Mouse (Mus musculus) CH12.LX (cell line): Measurements from ENCODE around the gene Pitpnm2. TPM values are rescaled to one million over a fixed set of nuclear protein-coding genes. Genes with fewer than 3 reads are reported as not detected.

Source experiments
- DNase-seq: peaks from one replicate; pipeline ENCODE4 v3.0.0-alpha.2; 2013; ENCODE audit errors: extremely low read depth
- H3K27ac ChIP-seq: 2 replicates; pipeline ENCODE4 v1.5.1; 2012; ENCODE audit warnings: low read depth, mild to moderate bottlenecking, control low read depth, moderate library complexity; ENCODE audit not compliant: insufficient read depth
- H3K27me3 ChIP-seq: replicated peaks from 2 replicates; pipeline ENCODE3; 2012; ENCODE audit warnings: inconsistent platforms
- H3K36me3 ChIP-seq, 2 experiments: replicated peaks in 1 of 2; 2 replicates each; pipeline versions ENCODE3 to v1.6.1; 2012; ENCODE audit warnings: inconsistent platforms in 1 of 2, low read length in 1 of 2, mild to moderate bottlenecking in 1 of 2, mixed read lengths in 1 of 2, moderate library complexity in 1 of 2; ENCODE audit not compliant: control insufficient read depth in 1 of 2, insufficient read depth in 1 of 2
- H3K4me1 ChIP-seq, 2 experiments: 2 replicates each; pipeline ENCODE4 v1.6.1; 2012; ENCODE audit warnings: inconsistent platforms in 1 of 2, moderate library complexity in 1 of 2; ENCODE audit not compliant: insufficient read depth in 2 of 2, control insufficient read depth in 1 of 2
- H3K4me2 ChIP-seq: 2 replicates; pipeline ENCODE4 v1.6.1; 2012; ENCODE audit warnings: low read depth, mild to moderate bottlenecking, control low read depth; ENCODE audit not compliant: poor library complexity, insufficient read depth, severe bottlenecking
- H3K4me3 ChIP-seq, 3 experiments: fragments of 150-350 bp in 1 of 3; sonication (generic) in 1 of 3; replicated peaks in 1 of 3; 2 replicates each; pipeline versions ENCODE3 to v1.5.1; 2011 to 2012; ENCODE audit warnings: low read depth in 2 of 3, low read length in 2 of 3, mild to moderate bottlenecking in 2 of 3, moderate library complexity in 2 of 3, control low read depth in 1 of 3, improper control_type of control experiment in 1 of 3, inconsistent platforms in 1 of 3, mixed read lengths in 1 of 3; ENCODE audit not compliant: poor library complexity in 1 of 3
- H3K79me2 ChIP-seq: replicated peaks from 2 replicates; pipeline ENCODE4 v1.6.1; 2012; ENCODE audit warnings: mild to moderate bottlenecking, moderate library complexity; ENCODE audit not compliant: control insufficient read depth, poor library complexity, insufficient read depth, severe bottlenecking; ENCODE audit errors: extremely low read depth
- H3K9ac ChIP-seq: 2 replicates; pipeline ENCODE4 v1.6.1; 2012; ENCODE audit warnings: low read depth, mild to moderate bottlenecking, control low read depth, moderate library complexity; ENCODE audit not compliant: insufficient read depth
- H3K9me3 ChIP-seq: replicated peaks from 2 replicates; pipeline ENCODE3; 2012; ENCODE audit warnings: low read length, inconsistent platforms, mixed read lengths
- CHD1 ChIP-seq: IDR thresholded peaks from 2 replicates; pipeline ENCODE4 v1.6.1; 2012; ENCODE audit warnings: low read depth, low read length, improper control_type of control experiment, inconsistent platforms
- CHD2 ChIP-seq: IDR thresholded peaks from 2 replicates; pipeline ENCODE4 v1.6.1; 2011; ENCODE audit warnings: low read length, improper control_type of control experiment
- CTCF ChIP-seq, 2 experiments: IDR thresholded peaks in 1 of 2; conservative IDR thresholded peaks in 1 of 2; 2 replicates each; pipeline ENCODE4 v1.5.1; 2011 to 2012; ENCODE audit warnings: low read depth in 2 of 2, low read length in 2 of 2, improper control_type of control experiment in 1 of 2, inconsistent platforms in 1 of 2, mild to moderate bottlenecking in 1 of 2, moderate library complexity in 1 of 2
- EP300 ChIP-seq: IDR thresholded peaks from 2 replicates; pipeline ENCODE4 v1.6.1; 2011; ENCODE audit warnings: low read length, improper control_type of control experiment
- HCFC1 ChIP-seq: IDR thresholded peaks from 2 replicates; pipeline ENCODE4 v1.6.1; 2012; ENCODE audit warnings: low read depth, mild to moderate bottlenecking, inconsistent platforms, low read length, improper control_type of control experiment
- JUND ChIP-seq: conservative IDR thresholded peaks from 2 replicates; pipeline ENCODE4 v1.6.1; 2011; ENCODE audit warnings: low read depth, low read length, improper control_type of control experiment
- MAFK ChIP-seq: IDR thresholded peaks from 2 replicates; pipeline ENCODE4 v1.6.1; 2011; ENCODE audit warnings: low read length, improper control_type of control experiment; ENCODE audit not compliant: insufficient replicate concordance
- MAX ChIP-seq: IDR thresholded peaks from 2 replicates; pipeline ENCODE4 v1.6.1; 2011; ENCODE audit warnings: low read length, improper control_type of control experiment
- MAZ ChIP-seq: IDR thresholded peaks from 2 replicates; pipeline ENCODE4 v1.6.1; 2012; ENCODE audit warnings: low read depth, mild to moderate bottlenecking, inconsistent platforms, low read length, improper control_type of control experiment, moderate library complexity
- MEF2A ChIP-seq: IDR thresholded peaks from 2 replicates; pipeline ENCODE4 v1.6.1; 2014; ENCODE audit warnings: low read depth, mild to moderate bottlenecking, inconsistent platforms, low read length, improper control_type of control experiment, borderline replicate concordance
- MXI1 ChIP-seq: IDR thresholded peaks from 2 replicates; pipeline ENCODE4 v1.6.1; 2011; ENCODE audit warnings: mild to moderate bottlenecking, low read depth, low read length, improper control_type of control experiment
- MYC ChIP-seq: IDR thresholded peaks from 2 replicates; pipeline ENCODE4 v1.6.1; 2011; ENCODE audit warnings: low read depth, mild to moderate bottlenecking, improper control_type of control experiment, low read length
- NRF1 ChIP-seq: IDR thresholded peaks from 2 replicates; pipeline ENCODE4 v1.6.1; 2014; ENCODE audit warnings: low read depth, mild to moderate bottlenecking, inconsistent platforms, low read length, improper control_type of control experiment, moderate library complexity
- PAX5 ChIP-seq: IDR thresholded peaks from 2 replicates; pipeline ENCODE4 v1.6.1; 2012; ENCODE audit warnings: low read length, inconsistent platforms, mixed read lengths
- POLR2AphosphoS2 ChIP-seq: IDR thresholded peaks from 2 replicates; pipeline ENCODE4 v1.6.1; 2011; ENCODE audit warnings: low read depth, low read length, improper control_type of control experiment
- RCOR1 ChIP-seq: conservative IDR thresholded peaks from 2 replicates; pipeline ENCODE4 v1.6.1; 2012; ENCODE audit warnings: low read depth, mild to moderate bottlenecking, inconsistent platforms, low read length, improper control_type of control experiment
- SIN3A ChIP-seq: IDR thresholded peaks from 2 replicates; pipeline ENCODE4 v1.6.1; 2012; ENCODE audit warnings: low read length, improper control_type of control experiment, inconsistent platforms
- TBP ChIP-seq: conservative IDR thresholded peaks from 2 replicates; pipeline ENCODE4 v1.6.1; 2011; ENCODE audit warnings: low read depth, low read length, improper control_type of control experiment
- USF1 ChIP-seq: IDR thresholded peaks from 2 replicates; pipeline ENCODE4 v1.6.1; 2014; ENCODE audit warnings: low read depth, mild to moderate bottlenecking, inconsistent platforms, low read length, improper control_type of control experiment
- USF2 ChIP-seq: conservative IDR thresholded peaks from 2 replicates; pipeline ENCODE4 v1.6.1; 2011; ENCODE audit warnings: low read depth, low read length, improper control_type of control experiment
- ZC3H11A ChIP-seq: IDR thresholded peaks from 2 replicates; pipeline ENCODE4 v1.6.1; 2012; ENCODE audit warnings: low read depth, mild to moderate bottlenecking, inconsistent platforms, low read length, improper control_type of control experiment
- ZKSCAN1 ChIP-seq: IDR thresholded peaks from 2 replicates; pipeline ENCODE4 v1.6.1; 2012; ENCODE audit warnings: low read depth, inconsistent platforms, low read length, improper control_type of control experiment, borderline replicate concordance
- ZMIZ1 ChIP-seq: IDR thresholded peaks from 2 replicates; pipeline ENCODE4 v1.6.1; 2012; ENCODE audit warnings: low read depth, mild to moderate bottlenecking, inconsistent platforms, low read length, improper control_type of control experiment
- ZNF384 ChIP-seq: IDR thresholded peaks from 2 replicates; pipeline ENCODE4 v1.6.1; 2012; ENCODE audit warnings: low read depth, low read length, improper control_type of control experiment, inconsistent platforms
- dilution Hi-C: fragments of 300-500 bp; cut with MboI; formaldehyde crosslinking; loops from 2 replicates; pipeline ENCODE4 v1.14.3; 2020; ENCODE audit warnings: low sequenced_read_pairs; ENCODE audit not compliant: extremely low pct_unique_long_range_greater_than_20kb, extremely low pct_ligation_motif_present
- in situ Hi-C: fragments of 300-500 bp; cut with MboI; formaldehyde crosslinking; loops from 3 replicates; pipeline ENCODE4 v1.14.3; 2019; ENCODE audit warnings: low sequenced_read_pairs, low pct_ligation_motif_present, low pct_unique_long_range_greater_than_20kb, mixed read lengths
- polyA plus RNA-seq: library from polyadenylated mRNA; unstranded; fragments of >175 nt; gene quantifications from 2 replicates; pipeline ENCODE4 v1.2.1, GENCODE M21; 2012; ENCODE audit warnings: low read depth; ENCODE audit not compliant: insufficient read length
- total RNA-seq, 2 experiments: library from RNA; depleted of rRNA; stranded (reverse); fragments of 300-350 nt in 1 of 2; fragments of >200 nt in 1 of 2; gene quantifications; 2 replicates each; pipeline ENCODE4 v1.2.3; 2012 to 2014

Gene Pitpnm2
- total and polyA plus RNA-seq, 3 experiments = 1.0 to 11.9 (median 5.3) TPM

GRCm38 (mm10) chr5:124216403-124216802, 33.2 kb downstream of the Pitpnm2 start:
- Histone ChIP-seq H3K4me2 (no peak overlapping the region), H3K27ac (no peak overlapping the region), H3K36me3 (peaks cover 0 to 17% of the 10 kb centered on the region in 2 experiments), H3K9me3 (no peaks in the 10 kb centered on the region), H3K79me2 (no peaks in the 10 kb centered on the region), H3K9ac (no peak overlapping the region), H3K27me3 (no peaks in the 10 kb centered on the region), H3K4me1 (peaks cover 36 to 72% of the 10 kb centered on the region in 2 experiments), H3K4me3 (no peak overlapping the region)
- DNase-seq = no peak
- dilution Hi-C loops (no loop called here), in situ Hi-C loops (no loop called here)
- TF ChIP-seq CHD1 (no peak), MEF2A (no peak), MAFK (no peak), ZNF384 (no peak), NRF1 (no peak), ZMIZ1 (no peak), ZC3H11A (no peak), RCOR1 (no peak), CHD2 (no peak), MXI1 (no peak)

- no peaks in the 10 kb centered on the region for H3K9me3 ChIP-seq
- H3K36me3 ChIP-seq = peaks cover 0 to 23% of the 10 kb centered on the region in 2 experiments
- dilution Hi-C loops = no loop called here
- no peak overlapping the region for H3K4me2 ChIP-seq
- no peak for TF ChIP-seq MEF2A
- no peak for TF ChIP-seq ZC3H11A
- TF ChIP-seq CTCF (conservative IDR thresholded peaks at IDR 0.05 in 1 of 2, IDR thresholded peaks at IDR 0.05 in 1 of 2; ENCODE audit: low read depth in 2 of 2, low read length in 2 of 2) = no peak
- H3K4me3 ChIP-seq = no peak overlapping the region
- in situ Hi-C loops = no loop called here
- no peak for DNase-seq
- peaks cover 31 to 64% of the 10 kb centered on the region in 2 experiments for H3K4me1 ChIP-seq
- H3K79me2 ChIP-seq = no peaks in the 10 kb centered on the region
- H3K27ac ChIP-seq = no peak overlapping the region
- H3K9ac ChIP-seq = no peak overlapping the region
- no peaks in the 10 kb centered on the region for H3K27me3 ChIP-seq
These were observed 33.9 kb downstream of the Pitpnm2 start for GRCm38 (mm10) chr5:124215647-124216046.

DNA sequence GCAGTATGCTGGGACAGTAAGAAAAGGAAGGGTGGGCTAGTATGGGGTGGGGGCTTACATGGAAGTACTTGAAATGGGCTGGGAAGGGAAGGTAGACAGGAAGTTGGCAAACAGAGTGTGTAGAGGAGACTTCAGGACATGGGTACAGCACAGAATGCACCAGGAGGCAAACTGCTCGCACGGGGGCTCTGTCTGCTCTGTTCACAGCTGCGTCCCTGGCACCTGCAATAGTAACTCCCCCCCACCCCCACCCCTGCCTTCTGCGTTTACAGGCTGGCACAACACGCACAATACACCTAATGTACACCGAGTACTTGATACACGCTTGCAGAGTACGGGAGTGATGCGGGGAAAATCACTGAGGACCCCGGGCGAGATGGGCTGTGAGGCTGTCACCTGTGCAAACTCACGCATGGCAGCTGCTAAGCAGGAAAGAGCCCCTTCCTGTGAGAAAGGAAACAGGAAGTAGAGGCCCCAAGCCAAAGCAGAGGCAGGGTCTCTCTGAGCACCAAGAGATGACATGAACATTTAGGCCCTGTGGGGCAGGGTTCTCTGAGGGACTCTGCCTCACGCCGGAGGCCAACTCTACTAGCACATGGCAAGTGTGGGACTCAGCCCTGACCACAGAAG, 34.9 kb downstream of the Pitpnm2 start:
- in situ Hi-C loops (no loop called here), dilution Hi-C loops (no loop called here)
- Histone ChIP-seq H3K9ac (no peak overlapping the region), H3K27me3 (no peaks in the 10 kb centered on the region), H3K27ac (no peak overlapping the region; the same call in 1 of the 2 replicates), H3K4me2 (no peak overlapping the region), H3K36me3 (peaks cover 0 to 32% of the 10 kb centered on the region in 2 experiments), H3K79me2 (no peaks in the 10 kb centered on the region), H3K4me3 (no peak overlapping the region), H3K9me3 (no peaks in the 10 kb centered on the region), H3K4me1 (peaks cover 26 to 54% of the 10 kb centered on the region in 2 experiments)
- DNase-seq = peak; percentile 38
- TF ChIP-seq USF1 = no peak
- no peak for TF ChIP-seq ZKSCAN1
- no peak for TF ChIP-seq PAX5
- no peak for TF ChIP-seq MAZ
- no peak for TF ChIP-seq RCOR1
- no peak for TF ChIP-seq MXI1
- no peak for TF ChIP-seq EP300
- TF ChIP-seq MYC = peak; percentile 54; the same call in 1 of the 2 replicates
- TF ChIP-seq POLR2AphosphoS2 = no peak
- peak; percentile 14; the same call in 1 of the 2 replicates for TF ChIP-seq HCFC1
- TF ChIP-seq SIN3A = no peak
- peak; percentile 52; the same call in 1 of the 2 replicates for TF ChIP-seq MAX
- no peak for TF ChIP-seq ZC3H11A
- no peak for TF ChIP-seq CHD2
- no peak for TF ChIP-seq TBP
- no peak for TF ChIP-seq USF2
- TF ChIP-seq MEF2A = no peak
- no peak for TF ChIP-seq ZNF384
- TF ChIP-seq JUND = no peak
